Mouse (Mus musculus): ENCODE data around the gene Tomm20. TPM values are rescaled to one million over a fixed set of nuclear protein-coding genes. Genes with fewer than 3 reads are reported as not detected.
"Not testable (repeated sequence)": the region's sequence is repeated elsewhere in the genome, so short reads cannot be mapped to it uniquely, and the experiment has no call there.

Gene Tomm20
- polyA plus RNA-seq, 1 experiment from 2014 or later: 256 TPM

DNA sequence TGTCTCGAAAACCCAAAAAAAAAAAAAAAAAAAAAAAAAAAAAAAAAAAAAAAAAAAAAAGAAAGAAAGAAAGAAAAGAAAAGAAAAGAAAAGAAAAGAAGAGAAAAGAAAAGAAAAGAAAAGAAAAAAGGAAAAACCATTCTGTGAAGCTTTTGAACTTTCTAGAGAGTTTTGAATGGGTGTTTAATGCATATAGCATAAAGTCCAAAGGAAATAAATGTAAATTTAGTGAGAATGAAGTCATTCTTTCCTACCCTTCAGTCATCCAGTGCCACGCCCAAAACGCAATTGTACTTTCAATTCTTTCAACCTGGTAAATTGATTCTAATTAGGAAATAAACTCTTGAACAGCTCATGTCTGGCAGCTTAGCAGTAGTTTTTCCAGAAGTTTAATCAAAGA is 32.9 kb upstream of the Tomm20 start:
- H3K36me3 ChIP-seq (replicated peaks; ENCODE audit: control insufficient read depth, insufficient read depth, low read depth, low read length); H3K4me2 ChIP-seq (ENCODE audit: low read depth, low read length); ATAC-seq (replicated peaks; ENCODE audit: insufficient number of reproducible peaks, low FRiP score, low TSS enrichment, low read depth); H3K27ac ChIP-seq (replicated peaks; ENCODE audit: low read depth, low read length); H3K27me3 ChIP-seq (ENCODE audit: control insufficient read depth, insufficient read depth, low read length); H3K4me1 ChIP-seq (ENCODE audit: control insufficient read depth, insufficient read depth, low read length); DNase-seq (ENCODE audit: low spot score); H3K4me3 ChIP-seq (ENCODE audit: low read depth, low read length); H3K9ac ChIP-seq (replicated peaks; ENCODE audit: low read length); H3K9me3 ChIP-seq (replicated peaks; ENCODE audit: control insufficient read depth, low read length): not testable (repeated sequence)
- WGBS: 64% methylated on average over 2 of the region's 3 CpGs

- 81% methylated on average over 10 of the region's 10 CpGs for WGBS
- Histone ChIP-seq H3K27ac (replicated peaks; ENCODE audit: low read depth, low read length) (no peak overlapping the region), H3K4me1 (ENCODE audit: control insufficient read depth, insufficient read depth, low read length) (no peaks in the 10 kb centered on the region), H3K36me3 (replicated peaks; ENCODE audit: control insufficient read depth, insufficient read depth, low read depth, low read length) (no peaks in the 10 kb centered on the region), H3K27me3 (ENCODE audit: control insufficient read depth, insufficient read depth, low read length) (no peaks in the 10 kb centered on the region), H3K9ac (replicated peaks; ENCODE audit: low read length) (no peak overlapping the region), H3K9me3 (replicated peaks; ENCODE audit: control insufficient read depth, low read length) (no peaks in the 10 kb centered on the region), H3K4me2 (ENCODE audit: low read depth, low read length) (no peak overlapping the region), H3K4me3 (ENCODE audit: low read depth, low read length) (no peak overlapping the region)
- ATAC-seq (replicated peaks; ENCODE audit: insufficient number of reproducible peaks, low FRiP score, low TSS enrichment, low read depth) (no peak), DNase-seq (ENCODE audit: low spot score) (no peak)
Measured at GRCm38 (mm10) chr8:126978028-126978427, 32.4 kb upstream of the Tomm20 start.

- no peak overlapping the region for H3K9ac ChIP-seq (replicated peaks; ENCODE audit: low read length)
- no peak overlapping the region for H3K4me2 ChIP-seq (ENCODE audit: low read depth, low read length)
- H3K4me3 ChIP-seq (ENCODE audit: low read depth, low read length): no peak overlapping the region
- no peak for DNase-seq (ENCODE audit: low spot score)
- no peaks in the 10 kb centered on the region for H3K36me3 ChIP-seq (replicated peaks; ENCODE audit: control insufficient read depth, insufficient read depth, low read depth, low read length)
- WGBS: 67% methylated on average over 8 of the region's 8 CpGs
- no peak overlapping the region for H3K27ac ChIP-seq (replicated peaks; ENCODE audit: low read depth, low read length)
- H3K4me1 ChIP-seq (ENCODE audit: control insufficient read depth, insufficient read depth, low read length): no peaks in the 10 kb centered on the region
- H3K27me3 ChIP-seq (ENCODE audit: control insufficient read depth, insufficient read depth, low read length): no peaks in the 10 kb centered on the region
- no peaks in the 10 kb centered on the region for H3K9me3 ChIP-seq (replicated peaks; ENCODE audit: control insufficient read depth, low read length)
- ATAC-seq (replicated peaks; ENCODE audit: insufficient number of reproducible peaks, low FRiP score, low TSS enrichment, low read depth): no peak
Measured at GRCm38 (mm10) chr8:126976608-126977348, 31.1 kb upstream of the Tomm20 start.

- Histone ChIP-seq H3K9ac (replicated peaks; ENCODE audit: low read length) (no peak overlapping the region), H3K27ac (replicated peaks; ENCODE audit: low read depth, low read length) (no peak overlapping the region), H3K4me3 (ENCODE audit: low read depth, low read length) (no peak overlapping the region), H3K4me1 (ENCODE audit: control insufficient read depth, insufficient read depth, low read length) (no peaks in the 10 kb centered on the region), H3K9me3 (replicated peaks; ENCODE audit: control insufficient read depth, low read length) (no peaks in the 10 kb centered on the region), H3K36me3 (replicated peaks; ENCODE audit: control insufficient read depth, insufficient read depth, low read depth, low read length) (no peaks in the 10 kb centered on the region), H3K4me2 (ENCODE audit: low read depth, low read length) (no peak overlapping the region), H3K27me3 (ENCODE audit: control insufficient read depth, insufficient read depth, low read length) (no peaks in the 10 kb centered on the region)
- no peak for ATAC-seq (replicated peaks; ENCODE audit: insufficient number of reproducible peaks, low FRiP score, low TSS enrichment, low read depth)
- peak; percentile 84 for DNase-seq (ENCODE audit: low spot score)
- 33% methylated on average over 1 of the region's 1 CpGs for WGBS
Measured at GRCm38 (mm10) chr8:126975706-126976105, 30.1 kb upstream of the Tomm20 start.

DNA sequence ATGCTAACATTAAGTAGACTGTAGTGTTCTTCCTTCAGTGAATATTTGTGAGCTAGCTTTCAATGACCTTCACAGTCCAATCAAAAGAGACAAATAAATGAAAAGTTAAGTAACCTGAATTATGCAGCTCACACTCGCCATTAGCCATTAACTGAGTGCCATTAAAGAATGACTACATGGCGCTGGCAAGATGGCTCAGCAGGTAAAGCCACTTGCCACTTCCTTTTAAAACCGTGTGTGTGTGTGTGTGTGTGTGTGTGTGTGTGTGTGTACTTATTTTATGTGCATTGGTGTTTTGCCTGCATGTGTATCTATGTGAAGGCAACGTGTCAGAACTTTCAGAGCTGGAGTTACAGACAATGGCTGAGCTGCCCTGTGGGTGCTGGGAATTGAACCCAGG is 28.9 kb upstream of the Tomm20 start:
- ATAC-seq (replicated peaks; ENCODE audit: insufficient number of reproducible peaks, low FRiP score, low TSS enrichment, low read depth) (no peak), DNase-seq (ENCODE audit: low spot score) (no peak)
- no peaks in the 10 kb centered on the region for H3K9me3 ChIP-seq (replicated peaks; ENCODE audit: control insufficient read depth, low read length)
- no peaks in the 10 kb centered on the region for H3K27me3 ChIP-seq (ENCODE audit: control insufficient read depth, insufficient read depth, low read length)
- H3K9ac ChIP-seq (replicated peaks; ENCODE audit: low read length): no peak overlapping the region
- H3K4me3 ChIP-seq (ENCODE audit: low read depth, low read length): no peak overlapping the region
- H3K4me2 ChIP-seq (ENCODE audit: low read depth, low read length): no peak overlapping the region
- 78% methylated on average over 4 of the region's 4 CpGs for WGBS
- no peaks in the 10 kb centered on the region for H3K36me3 ChIP-seq (replicated peaks; ENCODE audit: control insufficient read depth, insufficient read depth, low read depth, low read length)
- no peak overlapping the region for H3K27ac ChIP-seq (replicated peaks; ENCODE audit: low read depth, low read length)
- peaks cover 3% of the 10 kb centered on the region; the same call in 1 of the 2 replicates for H3K4me1 ChIP-seq (ENCODE audit: control insufficient read depth, insufficient read depth, low read length)

DNA sequence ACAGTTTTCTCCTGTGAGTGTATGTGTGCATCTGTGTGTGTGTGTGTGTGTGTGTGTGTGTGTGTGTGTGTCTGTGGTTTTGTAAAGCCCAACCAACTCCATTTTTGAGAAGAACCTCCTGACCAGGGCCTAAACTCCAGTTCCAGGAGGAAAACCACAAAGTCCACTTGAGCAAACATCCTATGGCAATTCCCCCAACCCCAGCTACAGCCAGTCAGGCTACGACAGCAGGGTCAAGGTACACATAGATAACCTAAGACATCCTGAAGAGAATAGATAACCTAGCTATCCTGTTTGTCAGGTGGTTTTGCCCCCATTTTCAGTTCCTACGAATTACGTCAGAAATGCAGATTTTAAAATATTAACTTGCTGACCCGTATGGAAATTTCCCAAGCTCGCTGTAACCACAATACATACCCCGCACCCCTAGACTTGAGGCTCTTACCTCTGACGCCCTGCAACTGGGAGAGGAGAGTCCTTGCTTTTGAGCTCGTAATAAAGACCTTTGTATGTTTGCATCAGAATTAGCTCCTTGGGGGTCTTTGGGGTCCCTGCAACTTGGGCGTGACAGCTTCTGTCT is 28.1 kb upstream of the Tomm20 start:
- DNase-seq (ENCODE audit: low spot score): no peak
- H3K4me1 ChIP-seq (ENCODE audit: control insufficient read depth, insufficient read depth, low read length): peaks cover 3% of the 10 kb centered on the region; the same call in 1 of the 2 replicates
- no peaks in the 10 kb centered on the region for H3K36me3 ChIP-seq (replicated peaks; ENCODE audit: control insufficient read depth, insufficient read depth, low read depth, low read length)
- H3K9me3 ChIP-seq (replicated peaks; ENCODE audit: control insufficient read depth, low read length): no peaks in the 10 kb centered on the region
- H3K27ac ChIP-seq (replicated peaks; ENCODE audit: low read depth, low read length): no peak overlapping the region
- no peaks in the 10 kb centered on the region for H3K27me3 ChIP-seq (ENCODE audit: control insufficient read depth, insufficient read depth, low read length)
- 75% methylated on average over 9 of the region's 9 CpGs for WGBS
- H3K4me3 ChIP-seq (ENCODE audit: low read depth, low read length): no peak overlapping the region
- no peak overlapping the region for H3K4me2 ChIP-seq (ENCODE audit: low read depth, low read length)
- no peak overlapping the region for H3K9ac ChIP-seq (replicated peaks; ENCODE audit: low read length)
- ATAC-seq (replicated peaks; ENCODE audit: insufficient number of reproducible peaks, low FRiP score, low TSS enrichment, low read depth): no peak

GRCm38 (mm10) chr8:126972649-126973048 is 27.0 kb upstream of the Tomm20 start:
- WGBS: 75% methylated on average over 2 of the region's 2 CpGs
- peaks cover 3% of the 10 kb centered on the region; the same call in 1 of the 2 replicates for H3K4me1 ChIP-seq (ENCODE audit: control insufficient read depth, insufficient read depth, low read length)
- H3K4me3 ChIP-seq (ENCODE audit: low read depth, low read length): no peak overlapping the region
- no peak overlapping the region for H3K4me2 ChIP-seq (ENCODE audit: low read depth, low read length)
- no peaks in the 10 kb centered on the region for H3K9me3 ChIP-seq (replicated peaks; ENCODE audit: control insufficient read depth, low read length)
- DNase-seq (ENCODE audit: low spot score) (no peak), ATAC-seq (replicated peaks; ENCODE audit: insufficient number of reproducible peaks, low FRiP score, low TSS enrichment, low read depth) (no peak)
- no peaks in the 10 kb centered on the region for H3K36me3 ChIP-seq (replicated peaks; ENCODE audit: control insufficient read depth, insufficient read depth, low read depth, low read length)
- H3K27me3 ChIP-seq (ENCODE audit: control insufficient read depth, insufficient read depth, low read length): no peaks in the 10 kb centered on the region
- H3K9ac ChIP-seq (replicated peaks; ENCODE audit: low read length): no peak overlapping the region
- no peak overlapping the region for H3K27ac ChIP-seq (replicated peaks; ENCODE audit: low read depth, low read length)

GRCm38 (mm10) chr8:126972102-126972501 is 26.5 kb upstream of the Tomm20 start:
- Histone ChIP-seq H3K36me3 (replicated peaks; ENCODE audit: control insufficient read depth, insufficient read depth, low read depth, low read length) (no peaks in the 10 kb centered on the region), H3K27me3 (ENCODE audit: control insufficient read depth, insufficient read depth, low read length) (no peaks in the 10 kb centered on the region), H3K4me2 (ENCODE audit: low read depth, low read length) (no peak overlapping the region), H3K4me1 (ENCODE audit: control insufficient read depth, insufficient read depth, low read length) (peaks cover 3% of the 10 kb centered on the region; the same call in 1 of the 2 replicates), H3K27ac (replicated peaks; ENCODE audit: low read depth, low read length) (no peak overlapping the region), H3K4me3 (ENCODE audit: low read depth, low read length) (no peak overlapping the region), H3K9ac (replicated peaks; ENCODE audit: low read length) (no peak overlapping the region), H3K9me3 (replicated peaks; ENCODE audit: control insufficient read depth, low read length) (no peaks in the 10 kb centered on the region)
- DNase-seq (ENCODE audit: low spot score) (no peak), ATAC-seq (replicated peaks; ENCODE audit: insufficient number of reproducible peaks, low FRiP score, low TSS enrichment, low read depth) (no peak)
- WGBS: 86% methylated on average over 2 of the region's 2 CpGs
